Mouse (Mus musculus): ENCODE results near the gene Tmem107. TPM values are rescaled to one million over a fixed set of nuclear protein-coding genes. Genes with fewer than 3 reads are reported as not detected.

Gene Tmem107
- total RNA-seq, 2 experiments from 2014 or later, result 6.7 to 8.6 TPM

- peak; percentile 66 for DNase-seq
These were observed 10.6 kb upstream of the Tmem107 start for GRCm38 (mm10) chr11:69059975-69060411.

DNA sequence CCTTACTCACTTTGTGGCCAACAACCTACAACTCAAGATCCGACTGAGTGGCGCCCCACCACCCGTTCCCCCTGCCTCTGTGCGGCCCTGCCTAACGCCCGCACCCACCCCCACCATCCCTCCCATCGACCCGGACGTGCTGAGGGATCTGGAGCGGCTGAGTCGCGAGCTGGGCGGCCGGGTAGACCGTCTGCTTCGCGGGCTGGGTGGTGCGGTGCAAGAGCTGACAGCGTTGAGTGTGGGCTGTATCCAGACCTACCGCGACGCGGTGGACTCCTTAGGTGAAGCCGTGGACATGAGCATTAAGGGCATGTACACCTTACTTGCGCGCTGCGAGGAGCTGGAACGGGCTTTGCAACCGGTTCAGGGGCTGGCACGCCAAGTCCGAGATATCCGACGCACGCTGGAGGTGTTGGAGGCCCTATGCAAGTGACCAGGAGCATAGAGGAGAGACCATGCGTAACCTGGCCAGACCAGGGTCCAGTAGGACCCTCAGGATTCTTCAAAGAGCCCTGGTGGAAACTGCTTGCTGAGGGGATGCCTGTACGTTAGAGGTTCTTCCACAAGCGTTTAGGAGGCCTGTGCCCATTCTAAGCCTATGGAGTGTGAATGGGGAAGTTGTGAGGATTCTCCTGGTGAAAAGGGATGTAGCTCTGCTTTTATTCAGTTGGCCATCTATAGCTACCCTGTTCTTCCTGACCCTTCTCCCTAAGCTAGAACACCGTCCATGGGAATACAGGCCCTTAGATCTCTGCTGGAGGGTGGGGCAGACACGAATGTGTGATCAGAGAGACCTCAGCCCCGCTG lies 10.0 kb upstream of the Tmem107 start:
- no peak for DNase-seq

GRCm38 (mm10) chr11:69061255-69061912 lies 9.2 kb upstream of the Tmem107 start:
- no peak for DNase-seq

GRCm38 (mm10) chr11:69062194-69062760 lies 8.3 kb upstream of the Tmem107 start:
- peak; percentile 81 for DNase-seq

GRCm38 (mm10) chr11:69062761-69063224 lies 7.8 kb upstream of the Tmem107 start:
- peak; percentile 97 for DNase-seq

DNA sequence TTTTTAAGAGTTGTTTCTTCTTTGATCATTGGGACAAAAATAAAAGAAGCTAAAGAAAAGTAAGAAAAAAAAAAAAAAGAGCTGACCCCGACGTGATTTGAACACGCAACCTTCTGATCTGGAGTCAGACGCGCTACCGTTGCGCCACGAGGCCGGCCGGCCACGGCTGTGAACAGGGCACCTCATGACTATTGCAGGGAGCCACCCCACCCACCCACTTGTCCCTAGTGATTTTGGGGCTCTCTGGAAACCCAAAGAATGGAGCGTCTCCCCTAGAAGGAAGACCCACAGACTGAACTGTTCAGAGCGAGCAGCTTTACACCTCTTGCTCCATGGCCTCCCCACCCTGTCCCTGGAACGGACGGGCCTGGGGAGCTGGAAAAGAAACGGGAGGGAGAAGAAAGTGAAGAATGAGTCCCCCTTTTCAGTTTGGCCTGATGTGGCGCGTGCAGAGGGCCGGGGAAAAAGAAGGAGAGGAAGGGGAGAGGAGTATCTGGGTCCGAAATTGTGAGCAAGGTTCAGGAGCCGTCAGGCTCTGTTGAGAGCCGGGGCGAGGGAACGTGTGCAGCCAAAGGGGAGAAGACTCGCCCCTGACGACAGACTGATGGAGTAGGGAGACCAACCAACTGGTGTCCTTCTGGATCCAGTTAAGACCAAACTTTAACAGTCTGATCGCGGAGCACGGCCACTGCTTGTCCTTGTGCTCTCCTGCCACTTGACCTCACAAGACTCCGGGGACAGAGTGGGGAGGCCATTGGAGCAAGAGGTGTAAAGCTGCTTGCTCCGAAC lies 7.0 kb upstream of the Tmem107 start:
- DNase-seq, result peak; percentile 92

DNA sequence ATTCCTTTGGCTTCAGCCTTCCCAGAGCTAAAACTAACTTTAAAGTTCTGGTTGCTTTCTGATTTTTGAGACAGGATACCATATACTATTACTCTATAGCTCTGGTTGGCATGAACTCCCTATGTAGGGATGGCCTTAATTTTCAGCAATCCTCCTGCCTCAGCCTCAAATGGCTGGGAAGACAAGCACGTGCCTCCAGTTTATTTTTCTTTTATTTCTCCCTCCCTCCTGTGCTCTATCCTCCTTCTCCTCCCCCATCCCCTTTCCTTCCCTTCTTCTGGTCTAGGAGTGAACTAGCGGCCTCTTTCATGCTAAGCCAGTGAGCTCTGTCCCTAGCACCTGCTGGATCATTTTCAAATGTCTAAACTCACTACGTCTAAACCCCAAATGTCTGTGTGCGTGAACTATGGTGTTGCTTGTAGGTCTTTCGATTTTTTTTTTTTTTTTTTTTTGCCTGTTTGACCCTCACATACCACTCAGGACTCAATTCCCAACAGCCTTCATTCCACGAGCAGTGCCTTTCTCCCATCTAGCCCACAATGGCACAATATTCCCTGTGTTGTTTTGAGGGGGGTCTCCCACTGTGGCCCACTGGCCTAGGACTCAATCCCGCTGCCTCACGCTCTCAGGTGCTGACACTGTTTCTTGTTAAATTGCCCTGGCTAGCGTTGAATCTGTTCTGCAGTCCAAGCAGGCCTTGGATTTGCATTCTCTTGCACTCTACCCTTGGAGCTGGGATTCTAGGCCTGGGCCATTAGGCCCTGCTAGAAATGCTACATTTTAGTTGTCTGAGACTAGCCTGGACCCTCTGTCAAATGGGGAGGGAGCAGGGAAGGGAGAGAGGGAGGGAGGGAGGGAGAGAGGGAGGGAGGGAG lies 6.1 kb upstream of the Tmem107 start:
- DNase-seq, result no peak

GRCm38 (mm10) chr11:69065394-69065925 lies 5.1 kb upstream of the Tmem107 start:
- DNase-seq, result no peak

GRCm38 (mm10) chr11:69066163-69066861 lies 4.3 kb upstream of the Tmem107 start:
- no peak for DNase-seq

- peak; percentile 94 for DNase-seq
These were observed 3.6 kb upstream of the Tmem107 start for GRCm38 (mm10) chr11:69066956-69067355.

- DNase-seq, result peak; percentile 53
These were observed 3.0 kb upstream of the Tmem107 start for GRCm38 (mm10) chr11:69067601-69068000.

GRCm38 (mm10) chr11:69070093-69070492 lies 513 bp upstream of the Tmem107 start:
- DNase-seq, result peak; percentile 37

DNA sequence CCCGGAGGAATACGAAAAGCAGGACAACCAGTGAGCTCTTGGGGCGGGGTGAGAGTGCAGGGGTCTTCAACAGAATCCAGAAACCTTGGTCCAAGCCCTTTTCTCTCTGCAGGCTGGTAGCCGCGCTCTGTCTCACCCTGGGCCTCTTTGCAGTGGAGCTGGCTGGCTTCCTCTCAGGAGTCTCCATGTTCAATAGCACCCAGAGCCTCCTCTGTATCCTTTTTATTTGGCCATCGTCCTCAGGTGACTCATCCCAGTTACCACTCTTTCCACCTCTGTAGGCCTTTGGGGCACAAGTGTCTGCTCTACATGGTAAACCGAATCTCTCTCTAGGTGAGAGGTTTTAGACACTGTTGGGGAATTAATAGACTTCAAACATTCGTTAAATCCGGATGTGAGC lies 656 bp downstream of the Tmem107 start:
- no peak for DNase-seq

- DNase-seq, result no peak
These were observed 1.6 kb downstream of the Tmem107 start for GRCm38 (mm10) chr11:69072234-69072633.

- DNase-seq, result no peak
These were observed 2.1 kb downstream of the Tmem107 start for GRCm38 (mm10) chr11:69072666-69073064.

- DNase-seq, result peak; percentile 84
These were observed 2.7 kb downstream of the Tmem107 start for GRCm38 (mm10) chr11:69073065-69073888.

- no peak for DNase-seq
These were observed 3.6 kb downstream of the Tmem107 start for GRCm38 (mm10) chr11:69073951-69074775.

DNA sequence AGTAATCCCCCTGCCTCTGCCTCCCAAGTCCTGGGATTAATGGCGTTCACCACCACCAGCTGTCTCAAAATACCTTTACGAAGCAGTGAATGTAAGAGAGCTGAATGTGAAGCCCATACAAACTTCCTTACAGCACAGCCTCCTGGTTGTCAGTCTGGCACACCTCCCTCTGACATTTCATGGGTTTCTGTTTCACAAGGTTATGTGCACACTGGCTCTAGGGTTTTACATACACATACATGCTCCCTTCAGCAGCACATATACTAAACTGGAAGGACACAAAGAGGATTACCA lies 4.1 kb downstream of the Tmem107 start:
- DNase-seq, result no peak
